Mouse (Mus musculus): ENCODE measurements around the gene Olfr1150-ps1. TPM values are rescaled to one million over a fixed set of nuclear protein-coding genes. Genes with fewer than 3 reads are reported as not detected.

Olfr1150-ps1 gene
- not detected in 2 replicates for polyA plus RNA-seq (2014; fragmentation: Nextera tagmentation; extraction: Ambion mirVana)

- 80% methylated on average over 1 of the region's 1 CpGs for WGBS
- H3K9me3 ChIP-seq (ENCODE audit: control insufficient read depth, low read depth, low read length): no peaks in the 10 kb centered on the region
- ATAC-seq (ENCODE audit: insufficient number of reproducible peaks, insufficient read depth, low FRiP score, low read depth): no peak
- H3K27me3 ChIP-seq (ENCODE audit: control insufficient read depth, insufficient read depth, low read length): no peaks in the 10 kb centered on the region
- no peak within 1 kb of the TSS for H3K27ac ChIP-seq (ENCODE audit: low read length)
- H3K4me3 ChIP-seq (ENCODE audit: low read depth, low read length): no peak within 1 kb of the TSS
- no peaks in the 10 kb centered on the region for H3K4me1 ChIP-seq (ENCODE audit: control insufficient read depth, insufficient read depth, low read length)
- H3K4me2 ChIP-seq (replicated peaks; ENCODE audit: low read depth, low read length): no peak within 1 kb of the TSS
- no peak within 1 kb of the TSS for H3K9ac ChIP-seq (replicated peaks; ENCODE audit: low read depth, low read length)
- H3K36me3 ChIP-seq (ENCODE audit: control insufficient read depth, insufficient read depth, low read length): no peaks in the 10 kb centered on the region
Measured at GRCm38 (mm10) chr2:87843693-87844092, at the start of gene Olfr1150-ps1. Gene Olfr1150-ps1 (plus strand): TSS chr2:87843993.

- no peaks in the 10 kb centered on the region for H3K9me3 ChIP-seq (ENCODE audit: control insufficient read depth, low read depth, low read length)
- no peak for ATAC-seq (ENCODE audit: insufficient number of reproducible peaks, insufficient read depth, low FRiP score, low read depth)
- H3K27ac ChIP-seq (ENCODE audit: low read length): no peak within 1 kb of the TSS
- H3K4me1 ChIP-seq (ENCODE audit: control insufficient read depth, insufficient read depth, low read length): no peaks in the 10 kb centered on the region
- no peaks in the 10 kb centered on the region for H3K36me3 ChIP-seq (ENCODE audit: control insufficient read depth, insufficient read depth, low read length)
- H3K4me3 ChIP-seq (ENCODE audit: low read depth, low read length): no peak within 1 kb of the TSS
- H3K4me2 ChIP-seq (replicated peaks; ENCODE audit: low read depth, low read length): no peak within 1 kb of the TSS
- H3K27me3 ChIP-seq (ENCODE audit: control insufficient read depth, insufficient read depth, low read length): no peaks in the 10 kb centered on the region
- no peak within 1 kb of the TSS for H3K9ac ChIP-seq (replicated peaks; ENCODE audit: low read depth, low read length)
Measured at GRCm38 (mm10) chr2:87800292-87800691, 43.5 kb upstream of the Olfr1150-ps1 start, which contains the start of gene Olfr1143. Gene Olfr1143 (plus strand): TSS chr2:87800592.

- Histone ChIP-seq H3K9me3 (ENCODE audit: control insufficient read depth, low read depth, low read length) (no peaks in the 10 kb centered on the region), H3K4me2 (replicated peaks; ENCODE audit: low read depth, low read length) (no peak within 1 kb of the TSS), H3K27me3 (ENCODE audit: control insufficient read depth, insufficient read depth, low read length) (no peaks in the 10 kb centered on the region), H3K27ac (ENCODE audit: low read length) (no peak within 1 kb of the TSS), H3K4me1 (ENCODE audit: control insufficient read depth, insufficient read depth, low read length) (no peaks in the 10 kb centered on the region), H3K9ac (replicated peaks; ENCODE audit: low read depth, low read length) (no peak within 1 kb of the TSS), H3K4me3 (ENCODE audit: low read depth, low read length) (no peak within 1 kb of the TSS), H3K36me3 (ENCODE audit: control insufficient read depth, insufficient read depth, low read length) (no peaks in the 10 kb centered on the region)
- no peak for ATAC-seq (ENCODE audit: insufficient number of reproducible peaks, insufficient read depth, low FRiP score, low read depth)
- 84% methylated on average over 1 of the region's 1 CpGs for WGBS
Measured at GRCm38 (mm10) chr2:87809522-87809921, 34.3 kb upstream of the Olfr1150-ps1 start, which contains the start of gene Olfr1145. Gene Olfr1145 (plus strand): TSS chr2:87809822.

- Histone ChIP-seq H3K4me2 (replicated peaks; ENCODE audit: low read depth, low read length) (no peak within 1 kb of the TSS), H3K36me3 (ENCODE audit: control insufficient read depth, insufficient read depth, low read length) (no peaks in the 10 kb centered on the region), H3K9me3 (ENCODE audit: control insufficient read depth, low read depth, low read length) (no peaks in the 10 kb centered on the region), H3K9ac (replicated peaks; ENCODE audit: low read depth, low read length) (no peak within 1 kb of the TSS), H3K27ac (ENCODE audit: low read length) (no peak within 1 kb of the TSS), H3K4me1 (ENCODE audit: control insufficient read depth, insufficient read depth, low read length) (no peaks in the 10 kb centered on the region), H3K4me3 (ENCODE audit: low read depth, low read length) (no peak within 1 kb of the TSS), H3K27me3 (ENCODE audit: control insufficient read depth, insufficient read depth, low read length) (no peaks in the 10 kb centered on the region)
- 97% methylated on average over 1 of the region's 1 CpGs for WGBS
- no peak for ATAC-seq (ENCODE audit: insufficient number of reproducible peaks, insufficient read depth, low FRiP score, low read depth)
Measured at GRCm38 (mm10) chr2:87830233-87830632, 13.6 kb upstream of the Olfr1150-ps1 start, which contains the start of gene Olfr1148. Gene Olfr1148 (plus strand): TSS chr2:87830533.

- H3K4me1 ChIP-seq (ENCODE audit: control insufficient read depth, insufficient read depth, low read length): no peaks in the 10 kb centered on the region
- WGBS: 84% methylated on average over 1 of the region's 1 CpGs
- H3K36me3 ChIP-seq (ENCODE audit: control insufficient read depth, insufficient read depth, low read length): no peaks in the 10 kb centered on the region
- ATAC-seq (ENCODE audit: insufficient number of reproducible peaks, insufficient read depth, low FRiP score, low read depth): no peak
- H3K27me3 ChIP-seq (ENCODE audit: control insufficient read depth, insufficient read depth, low read length): no peaks in the 10 kb centered on the region
- no peak within 1 kb of the TSS for H3K4me2 ChIP-seq (replicated peaks; ENCODE audit: low read depth, low read length)
- H3K9me3 ChIP-seq (ENCODE audit: control insufficient read depth, low read depth, low read length): no peaks in the 10 kb centered on the region
- H3K4me3 ChIP-seq (ENCODE audit: low read depth, low read length): no peak within 1 kb of the TSS
- H3K27ac ChIP-seq (ENCODE audit: low read length): no peak within 1 kb of the TSS
- H3K9ac ChIP-seq (replicated peaks; ENCODE audit: low read depth, low read length): no peak within 1 kb of the TSS
Measured at GRCm38 (mm10) chr2:87855562-87855961, 11.8 kb downstream of the Olfr1150-ps1 start, which contains the start of gene Olfr1151. Gene Olfr1151 (plus strand): TSS chr2:87855862.

- Histone ChIP-seq H3K36me3 (ENCODE audit: control insufficient read depth, insufficient read depth, low read length) (no peaks in the 10 kb centered on the region), H3K27ac (ENCODE audit: low read length) (no peak within 1 kb of the TSS), H3K4me2 (replicated peaks; ENCODE audit: low read depth, low read length) (no peak within 1 kb of the TSS), H3K9me3 (ENCODE audit: control insufficient read depth, low read depth, low read length) (no peaks in the 10 kb centered on the region), H3K9ac (replicated peaks; ENCODE audit: low read depth, low read length) (no peak within 1 kb of the TSS), H3K4me3 (ENCODE audit: low read depth, low read length) (no peak within 1 kb of the TSS), H3K27me3 (ENCODE audit: control insufficient read depth, insufficient read depth, low read length) (no peaks in the 10 kb centered on the region), H3K4me1 (ENCODE audit: control insufficient read depth, insufficient read depth, low read length) (no peaks in the 10 kb centered on the region)
- no peak for ATAC-seq (ENCODE audit: insufficient number of reproducible peaks, insufficient read depth, low FRiP score, low read depth)
Measured at GRCm38 (mm10) chr2:87866192-87866591, 22.4 kb downstream of the Olfr1150-ps1 start, which contains the start of gene Olfr1152. Gene Olfr1152 (plus strand): TSS chr2:87866492.

GRCm38 (mm10) chr2:87894662-87895061 lies 50.9 kb downstream of the Olfr1150-ps1 start, which contains the start of gene Olfr1153:
Gene Olfr1153 (plus strand): TSS chr2:87894962.
- no peaks in the 10 kb centered on the region for H3K9me3 ChIP-seq (ENCODE audit: control insufficient read depth, low read depth, low read length)
- no peaks in the 10 kb centered on the region for H3K27me3 ChIP-seq (ENCODE audit: control insufficient read depth, insufficient read depth, low read length)
- ATAC-seq (ENCODE audit: insufficient number of reproducible peaks, insufficient read depth, low FRiP score, low read depth): no peak
- WGBS: 76% methylated on average over 1 of the region's 1 CpGs
- no peak within 1 kb of the TSS for H3K4me2 ChIP-seq (replicated peaks; ENCODE audit: low read depth, low read length)
- no peak within 1 kb of the TSS for H3K9ac ChIP-seq (replicated peaks; ENCODE audit: low read depth, low read length)
- H3K4me1 ChIP-seq (ENCODE audit: control insufficient read depth, insufficient read depth, low read length): no peaks in the 10 kb centered on the region
- H3K4me3 ChIP-seq (ENCODE audit: low read depth, low read length): no peak within 1 kb of the TSS
- H3K27ac ChIP-seq (ENCODE audit: low read length): no peak within 1 kb of the TSS
- H3K36me3 ChIP-seq (ENCODE audit: control insufficient read depth, insufficient read depth, low read length): no peaks in the 10 kb centered on the region
